Mouse (Mus musculus) MEL (cell line): ENCODE measurements at regions not wholly inside any gene's neighbourhood (a gene's known extent, or its start where the extent isn't known, plus 50 kb on each side); places are given as distances from the start of the nearest gene placed in this dataset.

Experiments
- NELFE ChIP-seq: IDR thresholded peaks from 2 replicates; pipeline ENCODE4 v1.6.1; 2011; ENCODE audit warnings: low read depth, low read length, improper control_type of control experiment
- POLR2A ChIP-seq, 2 experiments: IDR thresholded peaks; 2 replicates each; pipeline ENCODE4 v1.6.1; 2011 to 2012; ENCODE audit warnings: low read length in 2 of 2, mild to moderate bottlenecking in 2 of 2, control low read depth in 1 of 2, improper control_type of control experiment in 1 of 2, low read depth in 1 of 2, moderate library complexity in 1 of 2; ENCODE audit not compliant: control insufficient read depth in 1 of 2, insufficient read depth in 1 of 2, poor library complexity in 1 of 2
- POLR2AphosphoS2 ChIP-seq: IDR thresholded peaks from 2 replicates; pipeline ENCODE4 v1.6.1; 2011; ENCODE audit warnings: low read length, improper control_type of control experiment
- RCOR1 ChIP-seq: IDR thresholded peaks from 2 replicates; pipeline ENCODE4 v1.6.1; 2012; ENCODE audit warnings: low read depth, mild to moderate bottlenecking, inconsistent platforms, low read length, improper control_type of control experiment
- UBTF ChIP-seq: IDR thresholded peaks from 2 replicates; pipeline ENCODE4 v1.6.1; 2012; ENCODE audit warnings: low read depth, mild to moderate bottlenecking, inconsistent platforms, low read length, improper control_type of control experiment, moderate library complexity, borderline replicate concordance; ENCODE audit not compliant: insufficient read depth
- USF1 ChIP-seq: IDR thresholded peaks from 2 replicates; pipeline ENCODE4 v1.6.1; 2014; ENCODE audit warnings: low read depth, mild to moderate bottlenecking, inconsistent platforms, low read length, improper control_type of control experiment, moderate library complexity
- USF2 ChIP-seq, 2 experiments: IDR thresholded peaks; 2 replicates each; pipeline ENCODE4 v1.6.1; 2011 to 2012; ENCODE audit warnings: improper control_type of control experiment in 2 of 2, low read length in 2 of 2, borderline replicate concordance in 1 of 2, inconsistent platforms in 1 of 2, low read depth in 1 of 2, mild to moderate bottlenecking in 1 of 2; ENCODE audit not compliant: insufficient read depth in 1 of 2

DNA sequence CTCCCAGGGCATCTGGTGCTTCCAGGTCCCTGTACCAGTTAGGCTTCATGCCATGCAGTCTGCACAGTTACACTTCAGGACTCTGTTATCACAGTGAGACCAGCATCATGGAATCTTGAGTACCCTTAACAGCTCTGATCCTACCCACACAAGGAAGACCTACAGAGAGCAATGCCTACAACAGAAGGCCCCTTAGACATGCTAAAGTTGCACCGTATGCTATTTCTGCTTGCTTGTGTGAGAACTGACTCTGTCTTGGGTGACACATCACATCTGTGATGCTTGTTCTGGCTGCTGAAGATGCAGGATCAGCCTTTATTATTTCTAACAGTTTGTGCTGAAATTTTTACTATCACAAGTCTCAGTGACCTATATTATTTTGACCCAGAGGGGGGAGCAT is 135.0 kb upstream of the Sh3bp4 start:
- TF ChIP-seq POLR2AphosphoS2 (no peak), POLR2A (IDR thresholded peaks at IDR 0.05; ENCODE audit: control insufficient read depth in 1 of 2, insufficient read depth in 1 of 2, low read depth in 1 of 2, low read length in 2 of 2, poor library complexity in 1 of 2) (no peak), USF1 (no peak), USF2 (IDR thresholded peaks at IDR 0.05; ENCODE audit: borderline replicate concordance in 1 of 2, insufficient read depth in 1 of 2, low read depth in 1 of 2, low read length in 2 of 2) (no peak), RCOR1 (no peak), UBTF (no peak), NELFE (no peak)
